Mouse (Mus musculus) intestine, postnatal 0 days (tissue): ENCODE results near the gene Xrcc4. TPM values are rescaled to one million over a fixed set of nuclear protein-coding genes. Genes with fewer than 3 reads are reported as not detected.

Source experiments
- ATAC-seq: fragments of 200-750 bp; cut with Nextera tagmentation; 2 replicates; pipeline ENCODE4 v1.8.0; 2017; ENCODE audit warnings: mild to moderate bottlenecking, moderate TSS enrichment, moderate library complexity
- H3K27ac ChIP-seq: fragments of 300-500 bp; sonication (generic); 2 replicates; pipeline ENCODE4 v1.5.1; 2014; ENCODE audit warnings: mild to moderate bottlenecking, low read depth, low read length, moderate library complexity
- H3K27me3 ChIP-seq: fragments of 300-500 bp; sonication (generic); replicated peaks from 2 replicates; pipeline ENCODE4 v1.6.1; 2014; ENCODE audit warnings: low read length, mixed read lengths; ENCODE audit not compliant: control insufficient read depth, insufficient read depth
- H3K36me3 ChIP-seq: fragments of 300-500 bp; sonication (generic); 2 replicates; pipeline ENCODE4 v1.6.1; 2014; ENCODE audit warnings: mild to moderate bottlenecking, moderate library complexity; ENCODE audit not compliant: control insufficient read depth, insufficient read depth
- H3K4me1 ChIP-seq: fragments of 300-500 bp; sonication (generic); replicated peaks from 2 replicates; pipeline ENCODE4 v1.6.1; 2014; ENCODE audit warnings: antibody characterized with exemption, low read length, mixed read lengths; ENCODE audit not compliant: control insufficient read depth, insufficient read depth
- H3K4me2 ChIP-seq: fragments of 300-500 bp; sonication (generic); replicated peaks from 2 replicates; pipeline ENCODE4 v1.6.1; 2014; ENCODE audit warnings: low read depth, mild to moderate bottlenecking, moderate library complexity
- H3K4me3 ChIP-seq: fragments of 300-500 bp; sonication (generic); 2 replicates; pipeline ENCODE4 v1.5.1; 2014; ENCODE audit warnings: low read depth, low read length
- H3K9ac ChIP-seq: fragments of 300-500 bp; sonication (generic); 2 replicates; pipeline ENCODE4 v1.6.1; 2014; ENCODE audit warnings: mild to moderate bottlenecking, low read depth, low read length
- H3K9me3 ChIP-seq: fragments of 300-500 bp; sonication (generic); 2 replicates; pipeline ENCODE4 v1.6.1; 2016; ENCODE audit warnings: mixed run types; ENCODE audit not compliant: control insufficient read depth
- CTCF ChIP-seq: sonication (generic); IDR thresholded peaks from 2 replicates; pipeline ENCODE4 v1.5.1; 2016; ENCODE audit warnings: low read depth, mild to moderate bottlenecking, control low read depth, antibody characterized with exemption, moderate library complexity
- WGBS: fragments of 180-500 bp; shearing (Covaris S2); extraction: QIAGEN DNeasy Blood & Tissue Kit; methylation state at CpG from one replicate; pipeline ENCODE4 v1.1.7; 2014; 5-methylcytosine and 5-hydroxymethylcytosine counted together
- polyA plus RNA-seq: library from polyadenylated mRNA; unstranded; fragments of >200 nt; fragmentation: Nextera tagmentation; extraction: Ambion mirVana; gene quantifications from 2 replicates; pipeline ENCODE4 v1.2.1, GENCODE M21; 2015

The Xrcc4 gene
- polyA plus RNA-seq, 1 experiment from 2014 or later, result 14.8 TPM

DNA sequence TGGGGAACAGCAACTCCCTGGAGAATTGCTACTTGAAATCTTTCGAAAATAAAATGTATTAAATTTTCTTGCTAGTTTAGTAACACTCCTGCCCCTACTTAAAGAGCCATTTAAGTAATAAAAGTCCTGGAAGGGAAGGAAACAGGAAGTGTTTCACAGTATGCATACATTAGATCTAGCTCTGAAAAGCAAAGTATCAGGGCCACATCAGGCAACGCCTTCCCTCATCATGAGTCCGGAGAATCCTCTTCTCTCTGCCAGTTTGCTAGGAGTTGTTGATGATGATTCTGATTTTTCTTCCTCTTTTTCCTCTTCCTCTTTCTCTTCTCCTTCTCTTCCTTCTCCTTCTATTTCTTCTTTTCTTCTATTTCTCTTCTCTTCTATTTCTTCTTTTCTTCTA, 250.8 kb downstream of the Xrcc4 start:
- 87% methylated on average over 3 of the region's 3 CpGs for WGBS

DNA sequence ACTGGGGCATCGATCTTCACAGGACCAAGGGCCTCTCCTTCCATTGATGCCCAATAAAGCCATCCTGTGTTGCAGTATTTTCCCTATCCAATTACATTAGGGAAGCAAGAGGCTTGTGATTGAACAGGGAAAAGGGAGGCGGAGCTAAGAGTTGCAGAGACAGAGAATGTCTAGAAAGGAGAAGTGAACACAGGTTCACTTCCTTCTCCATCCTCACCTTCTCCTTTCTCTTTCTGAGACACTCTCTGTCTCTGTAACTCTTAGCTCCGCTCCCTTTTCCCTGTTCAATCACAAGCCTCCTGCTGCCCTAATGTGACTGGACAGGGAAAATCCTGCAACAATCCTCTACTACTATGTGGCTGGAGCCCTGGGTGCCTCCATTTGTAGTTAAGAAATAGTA, 254.9 kb downstream of the Xrcc4 start:
- no peak overlapping the region for H3K4me2 ChIP-seq
- H3K27ac ChIP-seq, result no peak overlapping the region
- H3K9me3 ChIP-seq, result no peaks in the 10 kb centered on the region
- no peak for TF ChIP-seq CTCF
- 84% methylated on average over 3 of the region's 3 CpGs for WGBS
- no peaks in the 10 kb centered on the region for H3K27me3 ChIP-seq
- no peak overlapping the region for H3K9ac ChIP-seq
- no peaks in the 10 kb centered on the region for H3K36me3 ChIP-seq
- no peak for ATAC-seq
- H3K4me1 ChIP-seq, result no peaks in the 10 kb centered on the region
- no peak overlapping the region for H3K4me3 ChIP-seq

More for the DNA sequence above, 250.8 kb downstream of the Xrcc4 start:
- Histone ChIP-seq H3K4me1 (no peaks in the 10 kb centered on the region), H3K9ac (no peak overlapping the region), H3K27ac (no peak overlapping the region), H3K36me3 (no peaks in the 10 kb centered on the region), H3K4me2 (no peak overlapping the region), H3K9me3 (no peaks in the 10 kb centered on the region), H3K27me3 (no peaks in the 10 kb centered on the region), H3K4me3 (no peak overlapping the region)
- no peak for ATAC-seq
- TF ChIP-seq CTCF, result no peak

DNA sequence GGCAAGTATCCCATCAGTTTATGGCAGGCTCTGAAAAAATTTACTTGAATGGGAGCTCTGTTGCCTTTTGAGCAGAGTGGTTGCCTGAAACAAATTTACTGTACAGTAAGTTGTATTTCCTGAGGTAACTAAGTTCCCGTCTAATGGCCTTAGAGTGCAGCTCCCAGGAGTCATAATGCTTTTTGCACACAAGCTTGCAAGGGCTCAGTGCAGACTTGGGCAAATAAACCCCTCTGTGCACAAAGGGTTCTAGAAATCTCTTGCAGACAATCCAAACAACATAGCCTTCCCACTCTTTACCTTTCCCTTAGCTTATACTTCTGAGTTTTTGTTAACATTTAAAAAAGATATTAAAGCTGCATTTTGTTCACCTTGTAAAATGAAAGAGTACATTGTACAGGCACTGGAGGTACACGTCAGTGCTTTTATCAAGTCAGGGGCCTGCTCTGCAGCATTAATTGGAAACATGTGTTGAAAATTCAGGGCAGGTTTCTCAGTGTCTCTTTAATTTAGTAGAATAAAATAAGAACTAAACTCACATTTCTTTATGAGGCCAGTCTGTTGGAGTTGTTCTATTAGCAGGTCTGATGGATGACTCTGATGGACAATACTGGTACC, 256.2 kb downstream of the Xrcc4 start:
- no peaks in the 10 kb centered on the region for H3K4me1 ChIP-seq
- WGBS, result 57% methylated on average over 2 of the region's 2 CpGs
- no peak overlapping the region for H3K9ac ChIP-seq
- H3K36me3 ChIP-seq, result no peaks in the 10 kb centered on the region
- H3K27me3 ChIP-seq, result no peaks in the 10 kb centered on the region
- ATAC-seq, result no peak
- H3K9me3 ChIP-seq, result no peaks in the 10 kb centered on the region
- no peak overlapping the region for H3K4me3 ChIP-seq
- H3K4me2 ChIP-seq, result no peak overlapping the region
- TF ChIP-seq CTCF, result no peak
- no peak overlapping the region for H3K27ac ChIP-seq

DNA sequence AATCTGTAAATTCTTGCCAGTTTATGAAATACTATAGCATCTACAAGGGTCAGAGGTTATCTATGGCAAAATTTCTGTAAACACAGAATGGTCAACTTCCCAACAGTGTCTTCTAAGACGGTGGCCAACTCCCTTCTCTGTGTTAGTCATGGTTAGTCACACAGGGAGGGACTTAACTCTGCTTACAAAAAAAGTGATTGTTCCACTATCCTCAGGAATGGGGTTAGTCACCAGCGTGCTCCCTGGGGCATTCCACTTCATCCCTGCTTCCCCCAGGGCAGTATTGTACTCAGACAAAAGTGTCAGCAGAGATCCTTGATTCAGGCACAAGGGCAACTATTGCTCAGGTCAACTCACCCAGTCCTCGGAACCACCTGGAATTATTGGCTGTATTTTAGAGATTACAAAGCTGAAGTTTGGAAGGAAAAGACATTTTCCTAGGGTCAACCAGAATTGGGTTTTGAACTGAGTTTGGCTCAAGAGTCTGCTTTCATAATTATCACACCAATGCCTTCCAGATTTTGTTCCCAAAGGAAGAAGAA, 260.9 kb downstream of the Xrcc4 start:
- Histone ChIP-seq H3K4me2 (no peak overlapping the region), H3K27ac (no peak overlapping the region), H3K36me3 (no peaks in the 10 kb centered on the region), H3K9me3 (no peaks in the 10 kb centered on the region), H3K27me3 (no peaks in the 10 kb centered on the region), H3K4me3 (no peak overlapping the region), H3K9ac (no peak overlapping the region), H3K4me1 (no peaks in the 10 kb centered on the region)
- no peak for TF ChIP-seq CTCF
- 57% methylated on average over 3 of the region's 3 CpGs for WGBS
- ATAC-seq, result no peak

DNA sequence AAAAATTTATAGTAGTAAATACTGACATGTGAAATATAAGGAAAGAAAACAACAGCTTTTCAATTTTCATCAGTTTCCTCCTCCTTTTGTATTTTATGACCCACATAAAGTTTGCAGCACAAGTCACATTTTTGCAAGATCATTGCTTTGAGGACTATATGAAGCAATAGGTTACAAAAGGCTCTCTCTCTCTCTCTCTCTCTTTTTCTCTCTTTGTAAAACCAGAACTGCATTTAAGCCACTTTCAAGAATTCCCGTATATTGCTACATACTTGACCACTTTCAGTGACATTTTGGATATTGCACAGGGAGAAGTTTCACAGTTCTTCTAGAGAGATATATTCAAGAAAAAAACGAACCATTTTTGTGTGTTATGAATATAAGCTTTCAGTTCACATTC, 261.6 kb downstream of the Xrcc4 start:
- 82% methylated on average over 2 of the region's 2 CpGs for WGBS
- no peak overlapping the region for H3K27ac ChIP-seq

DNA sequence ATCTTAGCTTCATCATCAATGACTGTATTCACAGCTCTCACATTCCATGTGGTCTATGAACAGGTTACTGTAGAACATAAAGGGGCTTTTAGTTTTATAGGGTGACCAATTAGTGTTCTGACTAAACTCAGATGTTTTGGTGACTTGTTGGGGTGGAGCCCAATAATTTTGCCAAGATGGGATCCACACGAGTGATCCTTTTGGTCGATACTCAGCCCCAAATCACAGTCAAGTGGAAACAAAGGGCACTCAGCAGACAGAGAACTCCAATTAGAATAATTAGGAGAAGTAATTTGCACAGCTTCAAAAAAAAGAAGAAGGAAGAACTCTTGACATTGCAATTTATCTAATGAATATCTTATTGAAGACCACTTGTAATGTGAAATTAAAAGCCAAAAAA, 274.9 kb downstream of the Xrcc4 start:
- TF ChIP-seq CTCF, result no peak
- Histone ChIP-seq H3K9ac (no peak overlapping the region), H3K9me3 (no peaks in the 10 kb centered on the region), H3K27me3 (no peaks in the 10 kb centered on the region), H3K4me3 (no peak overlapping the region), H3K4me1 (no peaks in the 10 kb centered on the region), H3K36me3 (no peaks in the 10 kb centered on the region), H3K4me2 (no peak overlapping the region), H3K27ac (no peak overlapping the region)
- 80% methylated on average over 2 of the region's 2 CpGs for WGBS
- no peak for ATAC-seq

More for the DNA sequence above, 261.6 kb downstream of the Xrcc4 start:
- Histone ChIP-seq H3K9ac (no peak overlapping the region), H3K4me3 (no peak overlapping the region), H3K4me2 (no peak overlapping the region), H3K9me3 (no peaks in the 10 kb centered on the region), H3K27me3 (no peaks in the 10 kb centered on the region), H3K36me3 (no peaks in the 10 kb centered on the region), H3K4me1 (no peaks in the 10 kb centered on the region)
- no peak for TF ChIP-seq CTCF
- ATAC-seq, result no peak
